Mouse (Mus musculus) embryonic facial prominence, embryonic 15.5 days (tissue): ENCODE measurements around the gene U2af1l4. TPM values are rescaled to one million over a fixed set of nuclear protein-coding genes. Genes with fewer than 3 reads are reported as not detected.

ENCODE experiments used
- ATAC-seq: fragments of 200-750 bp; cut with Nextera tagmentation; 2 replicates; pipeline ENCODE4 v1.8.0; 2017; ENCODE audit warnings: low read depth, moderate TSS enrichment; ENCODE audit not compliant: insufficient number of reproducible peaks, low FRiP score, low TSS enrichment
- H3K27ac ChIP-seq: fragments of 300-500 bp; sonication (generic); replicated peaks from 2 replicates; pipeline ENCODE4 v1.5.1; 2015; ENCODE audit warnings: mild to moderate bottlenecking, inconsistent platforms
- H3K27me3 ChIP-seq: fragments of 300-500 bp; sonication (generic); 2 replicates; pipeline ENCODE4 v1.6.1; 2015; ENCODE audit warnings: inconsistent platforms
- H3K36me3 ChIP-seq: fragments of 300-500 bp; sonication (generic); 2 replicates; pipeline ENCODE4 v1.6.1; 2015; ENCODE audit warnings: mild to moderate bottlenecking, inconsistent platforms
- H3K4me1 ChIP-seq: fragments of 300-500 bp; sonication (generic); 2 replicates; pipeline ENCODE4 v1.6.1; 2015; ENCODE audit warnings: inconsistent platforms
- H3K4me2 ChIP-seq: fragments of 300-500 bp; sonication (generic); replicated peaks from 2 replicates; pipeline ENCODE4 v1.6.1; 2015; ENCODE audit warnings: mild to moderate bottlenecking, inconsistent platforms
- H3K4me3 ChIP-seq: fragments of 300-500 bp; sonication (generic); replicated peaks from 2 replicates; pipeline ENCODE4 v1.5.1; 2015; ENCODE audit warnings: mild to moderate bottlenecking, inconsistent platforms
- H3K9ac ChIP-seq: fragments of 300-500 bp; sonication (generic); 2 replicates; pipeline ENCODE4 v1.6.1; 2015; ENCODE audit warnings: inconsistent platforms
- H3K9me3 ChIP-seq: fragments of 300-500 bp; sonication (generic); replicated peaks from 2 replicates; pipeline ENCODE4 v1.6.1; 2016; ENCODE audit warnings: inconsistent platforms
- WGBS: fragments of 180-500 bp; shearing (Covaris S2); methylation state at CpG from one replicate; pipeline ENCODE4 v1.1.7; 2015; 5-methylcytosine and 5-hydroxymethylcytosine counted together
- polyA plus RNA-seq: library from polyadenylated mRNA; unstranded; fragments of >200 nt; fragmentation: Nextera tagmentation; extraction: Ambion mirVana; gene quantifications from 2 replicates; pipeline ENCODE4 v1.2.1, GENCODE M21; 2015

Gene U2af1l4
- polyA plus RNA-seq, 1 experiment from 2014 or later: 83.7 TPM

DNA sequence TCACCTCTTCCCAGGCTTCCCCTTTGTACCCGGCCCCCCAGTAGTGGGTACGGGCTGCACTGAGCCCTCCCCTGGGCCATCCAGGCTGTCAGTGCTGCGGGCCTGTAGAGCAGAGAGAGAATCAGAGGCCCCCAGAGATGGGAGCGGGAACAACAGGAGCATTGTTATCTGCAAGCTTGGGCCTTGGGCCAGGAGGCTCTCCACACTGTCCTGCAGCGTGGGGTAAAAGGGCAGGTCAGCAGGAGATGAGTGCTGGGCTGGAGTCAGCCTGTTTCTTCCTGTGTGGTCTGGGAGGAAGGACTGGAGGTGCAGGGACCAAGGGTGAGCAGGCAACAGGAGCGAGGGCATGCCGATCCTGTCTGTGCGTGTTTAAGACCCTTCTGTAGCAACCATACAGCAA is 30.2 kb upstream of the U2af1l4 start:
- Histone ChIP-seq H3K4me1 (peaks cover 27% of the 10 kb centered on the region), H3K9me3 (no peaks in the 10 kb centered on the region), H3K36me3 (peaks cover 39% of the 10 kb centered on the region), H3K9ac (no peak overlapping the region), H3K4me2 (peak overlapping the region; percentile 94), H3K4me3 (no peak overlapping the region), H3K27me3 (no peaks in the 10 kb centered on the region), H3K27ac (no peak overlapping the region)
- WGBS: 30% methylated on average over 8 of the region's 8 CpGs
- no peak for ATAC-seq

DNA sequence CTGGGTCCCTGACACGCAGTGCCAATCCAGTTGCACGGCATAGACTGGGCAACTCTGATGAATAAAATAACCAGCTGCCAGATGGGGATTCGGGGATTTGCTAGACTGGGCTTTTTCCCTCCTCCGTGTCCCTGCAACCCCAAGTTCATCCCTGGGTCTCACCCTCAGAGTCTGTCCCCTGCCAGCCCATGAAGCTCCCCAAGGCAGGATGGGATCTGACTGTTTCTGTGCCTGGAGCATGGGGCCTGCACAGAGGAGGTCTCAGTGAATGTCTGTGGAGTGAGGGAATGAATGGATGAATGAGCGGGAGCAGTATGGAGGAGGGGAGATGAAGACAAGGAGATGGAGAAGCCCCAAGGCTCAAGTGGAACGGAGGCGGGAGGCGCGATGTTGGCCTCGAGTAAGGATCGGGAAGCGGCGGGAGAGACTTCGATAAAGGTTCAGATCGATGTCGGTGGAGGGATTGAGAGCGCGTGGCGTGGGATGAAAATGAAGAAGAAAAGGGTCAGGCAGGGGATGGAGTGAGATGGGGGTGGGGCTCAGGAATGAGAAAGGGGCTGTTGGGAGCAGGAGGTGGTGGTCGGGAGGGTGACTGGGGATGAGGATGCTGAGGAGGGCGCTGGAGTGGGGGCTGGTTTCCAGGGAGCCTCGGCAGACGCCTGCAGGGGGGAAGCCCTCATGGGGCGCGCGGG is 29.0 kb upstream of the U2af1l4 start:
- Histone ChIP-seq H3K4me2 (peak overlapping the region; percentile 94), H3K4me1 (peaks cover 27% of the 10 kb centered on the region), H3K27me3 (no peaks in the 10 kb centered on the region), H3K9ac (peak overlapping the region; percentile 60), H3K4me3 (peak overlapping the region; percentile 81), H3K9me3 (no peaks in the 10 kb centered on the region), H3K36me3 (peaks cover 29% of the 10 kb centered on the region), H3K27ac (peak overlapping the region; percentile 65; the same call in 1 of the 2 replicates)
- ATAC-seq: peak; percentile 30
- 6% methylated on average over 26 of the region's 26 CpGs for WGBS

GRCm38 (mm10) chr7:30534633-30535577 is 28.2 kb upstream of the U2af1l4 start, which contains the start of gene Arhgap33:
Arhgap33 (minus strand) TSS chr7:30535060.
- under 1% methylated on average over 61 of the region's 84 CpGs for WGBS
- H3K27ac ChIP-seq: peak within 1 kb of the TSS; percentile 65

DNA sequence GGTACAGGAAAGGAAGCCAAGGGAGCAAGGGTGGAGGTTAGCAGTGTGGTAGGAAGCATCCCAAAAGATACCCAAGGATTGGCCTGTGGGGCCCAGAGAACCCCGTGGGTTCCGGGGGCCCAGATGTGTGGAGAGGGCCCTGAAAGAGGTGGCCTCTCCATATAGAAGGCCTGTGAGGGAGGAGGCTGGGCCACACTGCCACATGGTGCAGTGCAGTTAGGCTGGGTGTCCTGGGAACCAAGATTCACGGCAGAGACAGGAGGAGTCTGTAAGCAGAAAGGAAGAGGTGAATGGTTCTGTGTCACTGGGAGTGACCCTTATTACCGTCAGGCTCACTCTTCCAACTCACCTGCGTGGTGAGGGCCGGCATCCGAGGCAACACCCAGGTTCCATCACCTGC is 22.5 kb upstream of the U2af1l4 start:
- Histone ChIP-seq H3K9me3 (no peaks in the 10 kb centered on the region), H3K9ac (no peak overlapping the region), H3K27ac (no peak overlapping the region), H3K27me3 (no peaks in the 10 kb centered on the region), H3K36me3 (peaks cover 44% of the 10 kb centered on the region), H3K4me3 (no peak overlapping the region), H3K4me1 (peaks cover 4% of the 10 kb centered on the region), H3K4me2 (no peak overlapping the region)
- no peak for ATAC-seq
- WGBS: 91% methylated on average over 7 of the region's 7 CpGs

More at GRCm38 (mm10) chr7:30534633-30535577, 28.2 kb upstream of the U2af1l4 start, which contains the start of gene Arhgap33:
- Histone ChIP-seq H3K27me3 (no peaks in the 10 kb centered on the region), H3K36me3 (peaks cover 29% of the 10 kb centered on the region), H3K4me3 (peak within 1 kb of the TSS; percentile 81), H3K9ac (peak within 1 kb of the TSS; percentile 60), H3K4me2 (peak within 1 kb of the TSS; percentile 94), H3K9me3 (no peaks in the 10 kb centered on the region), H3K4me1 (peaks cover 27% of the 10 kb centered on the region)
- peak; percentile 94 for ATAC-seq

DNA sequence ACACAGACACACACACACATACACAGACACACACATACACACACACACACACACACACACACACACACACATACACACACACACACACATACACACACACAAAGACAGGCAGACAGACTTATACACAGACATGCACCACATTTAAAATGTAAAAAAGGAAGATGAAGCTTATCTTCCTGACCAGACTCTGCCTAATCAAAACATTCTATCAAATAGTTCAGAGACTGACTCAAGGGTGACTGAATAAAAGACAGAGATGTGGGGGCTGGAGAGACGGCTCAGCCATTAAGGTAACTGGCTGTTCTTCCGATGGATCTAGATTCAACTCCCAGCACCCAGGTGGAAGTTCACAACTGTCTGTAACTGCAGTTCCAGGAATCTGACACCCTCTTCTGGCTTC is 18.8 kb upstream of the U2af1l4 start:
- 84% methylated on average over 2 of the region's 2 CpGs for WGBS
- Histone ChIP-seq H3K27ac (no peak overlapping the region), H3K4me1 (no peaks in the 10 kb centered on the region), H3K9me3 (no peaks in the 10 kb centered on the region), H3K4me3 (no peak overlapping the region), H3K36me3 (peaks cover 55% of the 10 kb centered on the region), H3K27me3 (no peaks in the 10 kb centered on the region), H3K4me2 (no peak overlapping the region), H3K9ac (no peak overlapping the region)
- ATAC-seq: no peak

GRCm38 (mm10) chr7:30549880-30550279 is 13.2 kb upstream of the U2af1l4 start:
- peaks cover 24% of the 10 kb centered on the region for H3K36me3 ChIP-seq
- H3K4me1 ChIP-seq: peaks cover 17% of the 10 kb centered on the region
- WGBS: 80% methylated on average over 2 of the region's 2 CpGs
- no peak overlapping the region for H3K9ac ChIP-seq
- H3K27ac ChIP-seq: no peak overlapping the region
- H3K4me2 ChIP-seq: no peak overlapping the region
- no peaks in the 10 kb centered on the region for H3K9me3 ChIP-seq
- no peak overlapping the region for H3K4me3 ChIP-seq
- ATAC-seq: no peak
- H3K27me3 ChIP-seq: no peaks in the 10 kb centered on the region

- H3K4me3 ChIP-seq: no peak overlapping the region
Measured at GRCm38 (mm10) chr7:30550603-30551002, 12.5 kb upstream of the U2af1l4 start.

GRCm38 (mm10) chr7:30551445-30552101 is 11.5 kb upstream of the U2af1l4 start:
- H3K4me1 ChIP-seq: peaks cover 17% of the 10 kb centered on the region
- H3K36me3 ChIP-seq: peaks cover 31% of the 10 kb centered on the region
- WGBS: 3% methylated on average over 10 of the region's 10 CpGs
- H3K9ac ChIP-seq: peak overlapping the region; percentile 63
- H3K27ac ChIP-seq: peak overlapping the region; percentile 100
- peak; percentile 73 for ATAC-seq
- H3K4me2 ChIP-seq: peak overlapping the region; percentile 96
- H3K4me3 ChIP-seq: peak overlapping the region; percentile 81
- H3K9me3 ChIP-seq: no peaks in the 10 kb centered on the region
- H3K27me3 ChIP-seq: no peaks in the 10 kb centered on the region

More at GRCm38 (mm10) chr7:30550603-30551002, 12.5 kb upstream of the U2af1l4 start:
- ATAC-seq: no peak
- WGBS: 93% methylated on average over 1 of the region's 1 CpGs
- no peak overlapping the region for H3K27ac ChIP-seq
- peaks cover 17% of the 10 kb centered on the region for H3K4me1 ChIP-seq
- no peak overlapping the region for H3K9ac ChIP-seq
- no peaks in the 10 kb centered on the region for H3K9me3 ChIP-seq
- H3K36me3 ChIP-seq: peaks cover 27% of the 10 kb centered on the region
- no peak overlapping the region for H3K4me2 ChIP-seq
- H3K27me3 ChIP-seq: no peaks in the 10 kb centered on the region

- Histone ChIP-seq H3K27me3 (no peaks in the 10 kb centered on the region), H3K9ac (peak within 1 kb of the TSS; percentile 63), H3K27ac (peak within 1 kb of the TSS; percentile 100), H3K9me3 (no peaks in the 10 kb centered on the region), H3K4me2 (peak within 1 kb of the TSS; percentile 96), H3K4me3 (peak within 1 kb of the TSS; percentile 81), H3K4me1 (peaks cover 17% of the 10 kb centered on the region), H3K36me3 (peaks cover 38% of the 10 kb centered on the region)
- peak; percentile 95 for ATAC-seq
- WGBS: under 1% methylated on average over 44 of the region's 44 CpGs
Measured at GRCm38 (mm10) chr7:30552102-30553020, 10.7 kb upstream of the U2af1l4 start, which contains the start of the genes Hspb6 and Proser3. Hspb6 (plus strand) TSS chr7:30552178. Proser3 (minus strand) TSS chr7:30552299.

- Histone ChIP-seq H3K9me3 (no peaks in the 10 kb centered on the region), H3K27me3 (no peaks in the 10 kb centered on the region), H3K9ac (peak overlapping the region; percentile 59), H3K4me3 (peak overlapping the region; percentile 81), H3K4me2 (peak overlapping the region; percentile 96), H3K27ac (peak overlapping the region; percentile 100), H3K36me3 (peaks cover 32% of the 10 kb centered on the region), H3K4me1 (peaks cover 21% of the 10 kb centered on the region)
- no peak for ATAC-seq
- 3% methylated on average over 23 of the region's 23 CpGs for WGBS
Measured at GRCm38 (mm10) chr7:30553021-30553589, 10.0 kb upstream of the U2af1l4 start.
